Mouse (Mus musculus) 3134 (cell line): ENCODE results near the gene Ramp3.

ENCODE experiments used
- DNase-seq: peaks from one replicate; pipeline ENCODE4 v3.0.0-alpha.2; 2011; ENCODE audit warnings: low spot score; ENCODE audit not compliant: insufficient read length; ENCODE audit errors: extremely low read depth

Gene Ramp3

GRCm38 (mm10) chr11:6670044-6670443 is 11.7 kb downstream of the Ramp3 start:
- no peak for DNase-seq

DNA sequence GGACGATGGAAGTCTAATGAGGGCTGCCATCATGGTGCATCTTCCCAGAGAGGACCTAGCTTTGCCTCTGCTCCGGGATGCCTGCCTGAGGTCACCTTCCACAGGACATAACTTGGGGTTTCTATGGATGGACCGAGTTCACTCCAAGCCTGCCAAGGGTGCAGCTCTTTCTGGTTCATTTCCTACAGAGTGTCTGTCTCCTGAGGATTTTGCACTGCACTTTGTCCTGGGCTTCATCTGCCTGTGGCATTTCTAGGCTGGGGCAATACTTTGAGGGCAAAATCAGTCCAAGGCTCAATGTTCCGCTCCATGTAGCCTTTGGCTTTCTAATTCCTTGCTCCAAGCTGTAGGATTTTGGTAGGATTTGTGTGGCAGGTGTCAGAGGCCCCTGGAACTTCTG is 12.5 kb downstream of the Ramp3 start:
- no peak for DNase-seq

GRCm38 (mm10) chr11:6674701-6675100 is 16.4 kb downstream of the Ramp3 start:
- DNase-seq = no peak

GRCm38 (mm10) chr11:6675402-6675801 is 17.1 kb downstream of the Ramp3 start:
- no peak for DNase-seq

DNA sequence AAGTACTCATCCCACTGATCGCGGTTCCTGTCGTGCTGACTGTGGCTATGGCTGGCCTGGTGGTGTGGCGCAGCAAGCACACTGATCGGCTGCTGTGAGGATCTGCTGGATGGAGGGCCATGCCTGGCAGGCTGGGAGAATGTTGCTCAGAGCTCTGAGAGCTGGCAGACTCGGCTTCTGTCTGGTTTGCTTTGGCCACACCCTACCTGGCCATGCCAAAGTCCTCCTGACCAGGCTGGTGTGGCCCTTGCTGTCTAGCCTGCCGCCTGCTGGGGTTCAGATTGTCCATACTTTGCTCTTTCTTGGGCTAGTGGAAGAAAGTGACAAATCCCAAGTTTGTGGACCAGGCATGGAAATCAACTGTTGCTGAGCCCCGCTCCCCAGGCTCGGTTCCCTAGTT is 18.3 kb downstream of the Ramp3 start:
- DNase-seq = no peak

DNA sequence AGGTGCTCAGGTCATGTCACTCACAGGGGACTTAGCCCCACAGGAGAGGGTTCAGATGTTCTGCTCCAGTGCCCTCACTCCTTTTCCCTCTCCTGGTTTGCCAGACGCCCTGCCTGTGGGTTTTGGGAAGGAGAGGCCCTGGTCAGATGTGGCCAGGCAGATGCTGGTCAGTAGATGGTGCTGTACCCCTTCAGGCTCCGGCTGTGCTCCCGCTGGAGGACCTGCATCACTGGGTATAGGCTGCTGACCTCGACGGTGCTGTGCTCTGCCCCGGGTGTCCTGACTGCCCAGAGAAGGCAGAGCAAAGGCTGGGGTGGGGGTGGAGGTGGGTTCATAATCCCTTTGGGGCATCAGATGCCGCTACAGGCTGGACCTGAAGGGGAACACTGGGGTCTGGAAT is 19.2 kb downstream of the Ramp3 start:
- no peak for DNase-seq

- no peak for DNase-seq
Observed at GRCm38 (mm10) chr11:6679694-6680396, 21.5 kb downstream of the Ramp3 start.

GRCm38 (mm10) chr11:6680397-6680818 is 22.1 kb downstream of the Ramp3 start:
- peak; percentile 65 for DNase-seq

DNA sequence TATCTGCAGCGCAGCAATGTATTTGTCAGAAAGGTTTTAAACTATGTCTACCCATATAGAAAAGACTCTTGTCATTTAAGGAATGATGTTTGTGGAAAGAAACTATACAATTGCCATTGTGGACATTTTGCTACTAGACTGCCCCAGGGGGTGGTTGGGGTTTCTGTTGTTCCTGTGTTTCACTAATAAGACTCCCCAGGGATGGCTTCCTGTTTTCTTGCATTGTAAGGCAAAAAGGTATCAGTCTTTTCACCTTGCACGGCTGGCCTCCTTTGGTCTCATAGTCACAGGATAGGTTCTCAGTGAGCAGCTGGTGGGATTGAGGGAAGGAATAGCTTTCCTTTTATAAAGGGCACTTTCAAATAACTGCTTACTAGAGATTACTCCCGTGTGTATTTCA is 26.4 kb downstream of the Ramp3 start:
- no peak for DNase-seq

DNA sequence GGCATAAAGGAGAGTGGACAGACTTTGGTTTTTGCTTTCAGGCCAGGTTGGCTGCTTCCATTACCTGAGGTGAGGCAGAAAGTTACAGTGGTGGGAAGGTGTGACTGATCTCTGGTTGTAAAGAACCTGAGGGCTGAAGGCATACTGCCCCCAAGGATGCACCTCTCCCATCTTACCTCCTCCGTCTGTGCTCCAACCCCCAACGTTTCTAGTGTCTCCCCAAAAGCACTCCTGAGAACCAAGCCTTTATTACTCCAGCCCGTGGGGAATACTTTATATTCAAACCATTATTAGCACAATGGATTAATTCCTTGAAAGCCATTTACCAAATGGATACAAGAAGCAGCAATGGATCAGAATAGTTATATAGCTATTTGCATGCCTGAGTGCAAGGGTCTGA is 30.6 kb downstream of the Ramp3 start:
- DNase-seq = no peak

GRCm38 (mm10) chr11:6692341-6692740 is 34.0 kb downstream of the Ramp3 start:
- no peak for DNase-seq

GRCm38 (mm10) chr11:6694114-6694513 is 35.8 kb downstream of the Ramp3 start:
- DNase-seq = no peak

- peak; percentile 73 for DNase-seq
Observed at GRCm38 (mm10) chr11:6695176-6695575, 36.9 kb downstream of the Ramp3 start.

DNA sequence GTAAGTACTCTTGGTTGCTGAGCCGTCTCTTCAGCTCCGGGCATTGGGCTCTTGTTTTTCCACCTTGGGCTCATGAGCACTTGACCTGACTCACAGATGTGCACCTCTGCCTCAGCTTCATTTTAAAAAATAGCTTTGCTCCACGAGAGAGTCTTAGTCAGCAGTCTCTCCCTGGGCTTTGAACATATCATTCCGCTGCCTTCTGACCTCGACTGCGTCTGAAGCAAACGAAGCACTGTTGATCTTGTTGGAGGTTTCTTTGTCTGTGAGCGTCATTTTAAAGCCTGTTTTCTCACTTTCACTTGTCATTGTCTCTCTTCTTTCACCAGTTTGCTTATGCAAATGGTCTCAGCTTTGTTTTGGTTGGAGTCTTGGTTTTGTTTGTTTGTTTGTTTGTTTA is 38.2 kb downstream of the Ramp3 start:
- DNase-seq = no peak

DNA sequence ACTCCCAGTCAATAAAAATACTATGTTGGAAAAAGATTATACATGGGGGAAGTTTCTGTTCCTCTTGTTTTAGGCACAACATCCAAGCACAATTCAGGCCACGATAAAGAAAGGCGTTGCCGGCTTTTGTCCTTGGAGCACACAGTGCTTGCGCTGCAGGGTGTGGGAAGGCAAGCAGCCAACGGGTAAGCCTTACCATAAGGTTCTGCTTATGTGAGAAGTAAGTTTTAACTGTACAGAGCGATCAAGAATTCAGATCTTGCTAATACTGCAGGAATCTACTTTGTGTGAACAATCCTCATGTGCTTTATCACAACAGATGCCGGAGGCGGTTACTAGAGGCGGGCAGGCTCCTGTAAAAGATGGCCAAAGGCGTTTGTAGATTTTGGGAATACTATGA is 39.4 kb downstream of the Ramp3 start:
- DNase-seq = peak; percentile 43

GRCm38 (mm10) chr11:6698281-6698680 is 40.0 kb downstream of the Ramp3 start:
- peak; percentile 76 for DNase-seq

DNA sequence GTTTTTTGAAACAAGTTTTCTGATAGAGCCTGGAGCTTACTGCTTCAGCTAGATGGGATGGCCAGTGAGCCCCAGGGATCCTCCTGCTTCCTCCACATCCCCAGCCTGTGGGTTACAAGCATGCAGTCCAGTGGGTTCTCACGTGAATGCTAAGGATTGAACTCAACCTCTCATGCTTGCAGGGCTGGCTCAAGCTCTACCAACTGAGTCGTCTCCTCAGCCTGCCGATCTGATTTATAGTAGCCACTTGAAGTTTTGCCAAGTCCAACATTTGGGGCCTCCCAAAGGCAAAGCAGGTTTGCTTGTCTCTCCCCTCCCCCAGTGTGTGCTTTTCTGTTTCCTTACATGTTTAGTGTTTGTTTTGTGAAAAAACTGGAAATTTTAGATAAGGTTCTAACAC is 43.9 kb downstream of the Ramp3 start:
- DNase-seq = no peak

DNA sequence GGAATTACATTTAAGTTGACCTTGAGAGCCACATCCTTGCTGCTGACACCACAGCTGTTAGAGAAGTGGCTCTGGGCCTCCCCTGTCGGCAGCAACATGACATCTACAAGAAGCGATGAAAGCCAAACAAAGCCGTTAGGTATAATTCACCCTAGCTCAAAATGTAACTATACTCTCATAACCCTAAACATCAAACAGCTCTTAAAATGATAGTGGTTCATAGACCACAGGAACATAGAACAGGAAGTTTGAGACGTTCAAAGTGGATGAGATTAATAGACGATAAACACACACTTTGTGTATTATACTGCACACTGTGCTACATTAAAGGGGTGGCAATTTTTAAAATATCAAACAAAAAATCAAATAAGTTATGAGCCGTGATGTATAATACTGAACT is 46.5 kb downstream of the Ramp3 start:
- no peak for DNase-seq

DNA sequence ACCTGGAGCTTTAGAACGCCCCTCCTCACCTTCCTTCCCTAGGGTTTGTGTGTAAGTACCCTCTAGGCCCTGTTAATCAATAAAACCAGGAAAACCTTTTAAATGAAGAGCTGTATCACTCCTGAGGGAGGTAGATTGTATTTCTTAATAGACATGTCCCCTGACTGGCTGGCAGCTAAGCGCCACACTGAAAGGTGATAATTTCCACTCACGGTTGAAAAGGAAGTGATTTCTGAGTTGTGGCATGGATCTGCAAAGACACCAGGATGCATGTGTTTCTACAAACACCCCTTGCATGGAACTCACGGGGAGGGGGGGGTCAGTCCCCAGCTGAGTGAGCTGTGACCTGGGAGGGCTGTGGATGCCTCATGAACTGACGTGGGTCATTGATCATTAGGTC is 47.2 kb downstream of the Ramp3 start:
- no peak for DNase-seq

DNA sequence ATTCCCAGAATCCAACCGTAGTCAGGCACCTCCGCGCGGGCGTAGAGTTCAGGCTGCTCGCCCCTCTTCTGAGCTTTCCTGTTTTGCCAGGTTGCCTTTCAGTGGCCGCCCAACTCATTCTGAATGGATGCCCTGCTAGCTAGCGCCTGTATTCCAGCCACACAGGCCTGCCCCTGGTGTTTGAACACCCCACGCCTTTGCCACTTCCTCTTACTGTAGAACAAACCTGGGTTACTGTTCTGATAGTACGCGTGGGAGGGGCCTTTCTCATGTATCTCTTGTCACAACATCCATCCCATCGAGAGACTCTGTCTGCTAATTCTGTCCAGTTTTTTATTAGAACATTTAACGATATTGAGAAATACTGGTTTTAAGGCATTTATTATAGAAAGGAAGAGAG is 48.5 kb downstream of the Ramp3 start:
- DNase-seq = no peak

GRCm38 (mm10) chr11:6708437-6708836 is 50.1 kb downstream of the Ramp3 start:
- no peak for DNase-seq

DNA sequence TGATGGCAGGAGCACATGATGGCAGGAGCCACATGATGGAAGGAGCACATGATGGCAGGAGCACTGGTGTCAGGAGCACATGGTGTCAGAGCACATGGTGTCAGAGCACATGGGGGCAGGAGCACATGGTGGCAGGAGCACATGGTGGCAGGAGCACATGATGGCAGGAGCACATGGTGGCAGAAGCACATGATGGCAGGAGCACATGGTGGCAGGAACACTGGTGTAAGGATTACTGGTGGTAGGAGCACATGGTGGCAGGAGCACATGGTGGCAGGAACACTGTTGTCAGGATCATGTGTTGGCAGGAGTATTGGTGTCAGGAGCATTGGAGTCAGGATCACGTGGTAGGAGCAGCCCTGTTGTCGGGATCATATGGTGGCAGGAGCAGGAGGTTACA is 52.1 kb downstream of the Ramp3 start:
- DNase-seq = no peak

- no peak for DNase-seq
Observed at GRCm38 (mm10) chr11:6720746-6721145, 62.4 kb downstream of the Ramp3 start.
